Mouse (Mus musculus) bone marrow macrophage, adult 2 months (primary cell): ENCODE measurements around the gene S100a3. TPM values are rescaled to one million over a fixed set of nuclear protein-coding genes. Genes with fewer than 3 reads are reported as not detected.

ENCODE experiments used
- H3K27ac ChIP-seq: 2 replicates; pipeline ENCODE4 v1.5.1; 2012; ENCODE audit warnings: low read depth, low read length; ENCODE audit not compliant: insufficient read depth
- H3K4me1 ChIP-seq: 2 replicates; pipeline ENCODE4 v1.6.1; 2012; ENCODE audit warnings: low read length; ENCODE audit not compliant: control insufficient read depth, insufficient read depth
- H3K4me3 ChIP-seq: 2 replicates; pipeline ENCODE4 v1.5.1; 2012; ENCODE audit warnings: mild to moderate bottlenecking, low read length, moderate library complexity; ENCODE audit not compliant: insufficient read depth
- CTCF ChIP-seq: IDR thresholded peaks from 2 replicates; pipeline ENCODE4 v1.5.1; 2012; ENCODE audit warnings: low read depth, mild to moderate bottlenecking, low read length, moderate library complexity
- POLR2A ChIP-seq: IDR thresholded peaks from 2 replicates; pipeline ENCODE4 v1.6.1; 2012; ENCODE audit warnings: mild to moderate bottlenecking, low read depth, low read length, borderline replicate concordance
- polyA plus RNA-seq: library from polyadenylated mRNA; stranded (reverse); fragments of >200 nt; gene quantifications from 2 replicates; pipeline ENCODE4 v1.2.4, GENCODE M21; 2012; ENCODE audit not compliant: missing spikeins, insufficient read depth, insufficient read length

The S100a3 gene
- polyA plus RNA-seq, 1 experiment = not detected

GRCm38 (mm10) chr3:90599401-90599800 is 39.0 kb downstream of the S100a3 start:
- Histone ChIP-seq H3K4me1 (peaks cover 40% of the 10 kb centered on the region), H3K27ac (no peak overlapping the region), H3K4me3 (no peak overlapping the region)
- no peak for TF ChIP-seq POLR2A
- TF ChIP-seq CTCF = no peak

DNA sequence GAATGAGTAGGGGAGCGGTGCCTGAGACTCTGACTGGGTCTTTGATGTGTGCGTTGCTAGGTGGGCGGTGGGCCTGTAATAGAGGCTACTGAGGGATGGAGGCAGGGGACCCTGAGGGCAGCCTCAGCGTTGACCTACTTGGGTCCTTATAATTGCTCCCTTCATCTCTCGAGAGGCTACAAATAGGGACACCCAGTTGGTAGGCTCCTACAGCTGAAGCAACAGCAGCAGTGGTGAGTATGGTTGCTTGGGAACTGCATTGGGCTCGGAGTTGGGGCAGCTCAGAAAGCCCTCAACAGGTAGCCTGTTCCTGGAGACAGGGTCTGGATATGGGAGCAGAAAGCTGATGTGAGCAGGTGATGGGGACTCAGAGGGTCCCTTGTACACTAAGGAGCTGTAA is 39.7 kb downstream of the S100a3 start:
- Histone ChIP-seq H3K4me1 (peaks cover 40% of the 10 kb centered on the region), H3K27ac (no peak overlapping the region), H3K4me3 (no peak overlapping the region)
- TF ChIP-seq POLR2A (no peak), CTCF (no peak)

- no peak overlapping the region for H3K27ac ChIP-seq
- no peak overlapping the region for H3K4me3 ChIP-seq
- H3K4me1 ChIP-seq = peaks cover 44% of the 10 kb centered on the region
- TF ChIP-seq POLR2A (no peak), CTCF (no peak)
Observed at GRCm38 (mm10) chr3:90600458-90601195, 40.2 kb downstream of the S100a3 start.

- Histone ChIP-seq H3K27ac (no peak within 1 kb of the TSS), H3K4me1 (peaks cover 51% of the 10 kb centered on the region), H3K4me3 (no peak within 1 kb of the TSS)
- no peak for TF ChIP-seq CTCF
- TF ChIP-seq POLR2A = no peak
Observed at GRCm38 (mm10) chr3:90601486-90602110, 41.2 kb downstream of the S100a3 start, which contains the start of gene Gm42674. Gm42674 (plus strand) TSS chr3:90601904.

GRCm38 (mm10) chr3:90603623-90604022 is 43.2 kb downstream of the S100a3 start, which contains the start of gene S100a4:
S100a4 (plus strand) TSS chr3:90603771.
- Histone ChIP-seq H3K4me3 (peak within 1 kb of the TSS; percentile 69), H3K27ac (peak within 1 kb of the TSS; percentile 87), H3K4me1 (peaks cover 57% of the 10 kb centered on the region)
- no peak for TF ChIP-seq CTCF
- TF ChIP-seq POLR2A = no peak

GRCm38 (mm10) chr3:90604416-90604815 is 44.0 kb downstream of the S100a3 start:
- Histone ChIP-seq H3K4me1 (peaks cover 61% of the 10 kb centered on the region), H3K4me3 (peak overlapping the region; percentile 69), H3K27ac (peak overlapping the region; percentile 87)
- TF ChIP-seq POLR2A = no peak
- no peak for TF ChIP-seq CTCF

GRCm38 (mm10) chr3:90605049-90605448 is 44.7 kb downstream of the S100a3 start:
- peak overlapping the region; percentile 69 for H3K4me3 ChIP-seq
- H3K27ac ChIP-seq = peak overlapping the region; percentile 68
- TF ChIP-seq POLR2A = no peak
- no peak for TF ChIP-seq CTCF
- H3K4me1 ChIP-seq = peaks cover 62% of the 10 kb centered on the region

DNA sequence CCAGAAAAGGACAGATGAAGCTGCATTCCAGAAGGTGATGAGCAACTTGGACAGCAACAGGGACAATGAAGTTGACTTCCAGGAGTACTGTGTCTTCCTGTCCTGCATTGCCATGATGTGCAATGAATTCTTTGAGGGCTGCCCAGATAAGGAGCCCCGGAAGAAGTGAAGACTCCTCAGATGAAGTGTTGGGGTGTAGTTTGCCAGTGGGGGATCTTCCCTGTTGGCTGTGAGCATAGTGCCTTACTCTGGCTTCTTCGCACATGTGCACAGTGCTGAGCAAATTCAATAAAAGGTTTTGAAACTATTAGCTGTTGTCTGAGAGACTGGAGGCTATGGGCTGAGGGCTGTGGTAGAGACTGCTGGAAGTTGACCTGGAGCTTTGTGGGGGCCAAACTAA is 45.4 kb downstream of the S100a3 start:
- H3K4me1 ChIP-seq = peaks cover 57% of the 10 kb centered on the region
- H3K27ac ChIP-seq = no peak overlapping the region
- TF ChIP-seq CTCF = no peak
- TF ChIP-seq POLR2A = no peak
- H3K4me3 ChIP-seq = no peak overlapping the region

GRCm38 (mm10) chr3:90606185-90606584 is 45.8 kb downstream of the S100a3 start:
- no peak overlapping the region for H3K27ac ChIP-seq
- TF ChIP-seq CTCF (no peak), POLR2A (no peak)
- no peak overlapping the region for H3K4me3 ChIP-seq
- H3K4me1 ChIP-seq = peaks cover 53% of the 10 kb centered on the region

GRCm38 (mm10) chr3:90607361-90607760 is 47.0 kb downstream of the S100a3 start:
- TF ChIP-seq CTCF (no peak), POLR2A (no peak)
- Histone ChIP-seq H3K4me1 (peaks cover 59% of the 10 kb centered on the region), H3K4me3 (no peak overlapping the region), H3K27ac (no peak overlapping the region)
